Mouse (Mus musculus) bone marrow, adult 2 months (tissue): Measurements from ENCODE around the gene Pdzrn4. TPM values are rescaled to one million over a fixed set of nuclear protein-coding genes. Genes with fewer than 3 reads are reported as not detected.

Source experiments
- H3K27ac ChIP-seq: fragments of 200-500 bp; 2 replicates; pipeline ENCODE4 v1.5.1; 2012; ENCODE audit warnings: low read depth, mild to moderate bottlenecking, control low read depth, inconsistent platforms, low read length; ENCODE audit not compliant: control insufficient read depth, poor library complexity, insufficient read depth
- H3K4me1 ChIP-seq: fragments of 200-500 bp; 2 replicates; pipeline ENCODE4 v1.6.1; 2011; ENCODE audit warnings: low read length; ENCODE audit not compliant: control insufficient read depth, insufficient read depth
- H3K4me3 ChIP-seq: fragments of 200-500 bp; replicated peaks from 2 replicates; pipeline ENCODE3; 2011; ENCODE audit warnings: mild to moderate bottlenecking, low read depth, low read length, control low read depth; ENCODE audit not compliant: control insufficient read depth
- CTCF ChIP-seq: fragments of 200-500 bp; IDR thresholded peaks from 2 replicates; pipeline ENCODE4 v1.5.1; 2011; ENCODE audit warnings: low read length, control low read depth; ENCODE audit not compliant: control insufficient read depth, insufficient read depth
- POLR2A ChIP-seq: fragments of 200-500 bp; IDR thresholded peaks from 2 replicates; pipeline ENCODE4 v1.6.1; 2011; ENCODE audit warnings: low read depth, mild to moderate bottlenecking, control low read depth, low read length, borderline replicate concordance; ENCODE audit not compliant: control insufficient read depth
- WGBS: fragments of 180-500 bp; shearing (Covaris S2); methylation state at CpG from one replicate; pipeline ENCODE4 v1.1.7; 2018; 5-methylcytosine and 5-hydroxymethylcytosine counted together
- polyA plus RNA-seq: library from polyadenylated mRNA; stranded (reverse); fragments of >200 nt; gene quantifications from 2 replicates; pipeline ENCODE4 v1.2.4, GENCODE M21; 2011; ENCODE audit warnings: low replicate concordance; ENCODE audit not compliant: missing spikeins, insufficient read depth, insufficient read length

The Pdzrn4 gene
- polyA plus RNA-seq, 1 experiment = 0.77 TPM

DNA sequence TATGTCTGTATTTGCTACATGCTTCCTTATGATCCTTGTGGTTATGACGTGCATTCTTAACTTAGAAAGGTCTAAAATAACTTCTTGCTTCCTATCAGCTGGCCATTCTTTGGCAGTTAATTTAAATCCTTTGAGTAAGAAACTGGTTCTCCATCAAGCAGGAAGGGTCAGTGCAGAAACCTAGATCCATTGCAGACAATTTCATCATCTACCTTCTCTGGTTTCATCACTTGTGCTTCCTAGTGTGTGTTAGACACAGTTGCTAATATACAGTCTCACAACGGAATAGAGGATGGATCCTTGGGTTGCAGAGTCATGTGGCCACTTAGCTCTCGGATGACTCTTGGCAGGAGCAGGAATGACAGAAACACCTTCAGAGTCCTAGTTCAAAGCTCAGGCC, 397.6 kb downstream of the Pdzrn4 start:
- 62% methylated on average over 3 of the region's 3 CpGs for WGBS
- H3K27ac ChIP-seq = no peak overlapping the region
- no peak overlapping the region for H3K4me3 ChIP-seq
- TF ChIP-seq CTCF (no peak), POLR2A (no peak)
- no peaks in the 10 kb centered on the region for H3K4me1 ChIP-seq

DNA sequence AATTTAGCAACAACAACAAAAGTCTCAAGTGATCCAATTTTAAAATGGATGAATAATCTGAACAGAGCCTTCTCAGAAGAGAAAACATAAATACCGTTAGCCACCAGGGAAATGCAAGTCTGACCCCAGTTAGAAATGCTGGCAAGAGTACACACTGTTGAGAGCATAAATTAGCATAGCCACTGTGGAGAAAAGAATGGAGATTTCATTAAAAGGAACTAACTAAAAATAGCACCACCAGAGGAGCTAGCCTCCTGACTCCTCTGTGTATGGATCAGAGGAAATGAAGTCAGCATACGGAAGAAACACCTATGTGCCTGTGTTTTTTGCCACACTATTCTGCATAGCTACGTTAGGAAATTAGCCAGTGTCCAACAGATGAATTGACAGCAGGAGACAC, 409.3 kb downstream of the Pdzrn4 start:
- no peak for TF ChIP-seq CTCF
- TF ChIP-seq POLR2A = no peak
- WGBS = 28% methylated on average over 3 of the region's 3 CpGs
- Histone ChIP-seq H3K27ac (no peak overlapping the region), H3K4me3 (no peak overlapping the region), H3K4me1 (no peaks in the 10 kb centered on the region)

DNA sequence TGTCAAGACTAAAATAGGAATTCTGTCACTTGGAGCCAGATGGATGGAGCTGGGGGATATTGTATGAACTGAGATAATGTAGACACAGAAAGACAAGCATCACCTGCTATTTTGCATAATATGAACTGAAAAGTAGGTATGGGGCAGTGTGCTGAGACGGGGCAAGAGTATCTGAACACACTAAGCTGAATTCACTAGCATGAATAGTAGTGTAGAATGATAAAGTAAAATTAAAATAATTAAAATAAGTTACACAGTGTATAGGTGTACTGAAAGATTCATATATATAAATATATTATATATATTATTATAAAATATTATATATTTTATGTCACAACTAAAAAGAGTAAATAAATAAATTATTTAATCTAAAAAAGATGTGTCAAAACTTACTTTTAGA, 409.7 kb downstream of the Pdzrn4 start:
- WGBS = 68% methylated on average over 1 of the region's 1 CpGs
- no peak overlapping the region for H3K4me3 ChIP-seq
- no peaks in the 10 kb centered on the region for H3K4me1 ChIP-seq
- no peak overlapping the region for H3K27ac ChIP-seq
- no peak for TF ChIP-seq CTCF
- no peak for TF ChIP-seq POLR2A
